Mouse (Mus musculus): ENCODE measurements at regions not wholly inside any gene's neighbourhood (a gene's known extent, or its start where the extent isn't known, plus 50 kb on each side); places are given as distances from the start of the nearest gene placed in this dataset.

- DNase-seq (ENCODE audit: low spot score in 2 of 2): peak in 1 of 2 experiments; percentile 25
Observed at GRCm38 (mm10) chr14:56313969-56314368, 50.9 kb upstream of the Atp12a start.

GRCm38 (mm10) chr14:56314459-56314858 lies 50.4 kb upstream of the Atp12a start:
- DNase-seq (ENCODE audit: low spot score in 2 of 2): peak; percentile 57 to 68

Data from layer of hippocampus, postnatal 10 days (tissue).